Mouse (Mus musculus) lung, adult 2 months (tissue): ENCODE data around the gene Ace2.

Experiments
- CTCF ChIP-seq: fragments of 200-500 bp; IDR thresholded peaks from 2 replicates; pipeline ENCODE4 v1.5.1; 2011; ENCODE audit warnings: mild to moderate bottlenecking, low read length, control low read depth; ENCODE audit not compliant: insufficient read depth
- POLR2A ChIP-seq: fragments of 200-500 bp; IDR thresholded peaks from 2 replicates; pipeline ENCODE4 v1.6.1; 2011; ENCODE audit warnings: low read depth, mild to moderate bottlenecking, control low read depth, low read length, borderline replicate concordance; ENCODE audit errors: extremely low read depth

GRCm38 (mm10) chrX:164179746-164180145 is 40.6 kb downstream of the Ace2 start:
- TF ChIP-seq CTCF (0 out of 2 replicates have a peak, but pooled peaks have one; percentile 3), POLR2A (no peak)
